Mouse (Mus musculus): ENCODE measurements around the gene Psma1. TPM values are rescaled to one million over a fixed set of nuclear protein-coding genes. Genes with fewer than 3 reads are reported as not detected.

Psma1 gene
- 474 and 486 TPM in 2 replicates for polyA plus RNA-seq (2014; fragmentation: Nextera tagmentation; extraction: Ambion mirVana)

DNA sequence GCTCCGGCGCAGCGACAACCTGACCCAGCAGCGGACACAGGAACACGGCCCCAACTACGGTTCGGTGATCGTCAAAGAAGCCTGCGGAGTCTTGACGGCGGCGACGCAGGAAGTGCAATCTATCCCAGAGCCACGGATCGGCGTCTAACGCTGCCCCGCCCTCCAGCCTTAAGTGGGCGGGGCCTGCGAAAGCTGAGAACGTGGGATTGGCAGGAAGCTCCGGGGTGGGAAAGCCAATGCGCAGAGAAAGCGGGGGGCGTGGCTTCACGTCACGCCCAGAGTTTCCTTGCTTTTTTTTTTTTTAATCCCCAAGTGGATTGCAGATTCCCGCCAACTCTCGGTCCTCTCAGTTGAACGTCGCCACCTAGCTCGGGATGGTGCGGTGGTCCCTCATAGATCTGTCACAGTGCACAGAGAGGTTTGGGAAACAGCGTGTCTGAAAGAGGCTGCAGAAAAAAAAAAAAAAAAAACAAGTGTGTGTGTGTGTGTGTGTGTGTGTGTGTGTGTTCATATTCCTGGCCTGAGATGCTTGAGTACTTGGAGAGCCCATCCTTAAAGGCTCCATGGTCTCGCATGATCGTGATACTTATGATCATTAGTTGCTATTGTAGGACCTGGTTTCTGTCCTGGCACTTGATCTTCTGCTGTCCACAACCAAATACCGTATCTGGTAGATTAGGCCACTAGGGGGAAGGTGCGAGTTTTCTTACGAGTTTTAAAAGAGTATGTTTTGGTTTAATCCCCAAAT, at the start of gene Psma1:
Psma1 (minus strand) TSS at position 114 of the 748 bp plus-strand sequence.
- H3K27ac ChIP-seq (replicated peaks; ENCODE audit: low read depth, low read length): no peak within 1 kb of the TSS
- ATAC-seq (ENCODE audit: insufficient number of reproducible peaks, low FRiP score, low TSS enrichment, low read depth) (peak; percentile 92), DNase-seq (ENCODE audit: low spot score) (peak; percentile 97)
- no peaks in the 10 kb centered on the region for H3K4me1 ChIP-seq (ENCODE audit: control insufficient read depth, insufficient read depth, low read length)
- WGBS: under 1% methylated on average over 39 of the region's 39 CpGs
- H3K27me3 ChIP-seq (ENCODE audit: control insufficient read depth, insufficient read depth, low read length): no peaks in the 10 kb centered on the region
- H3K36me3 ChIP-seq (ENCODE audit: control insufficient read depth, insufficient read depth, low read length): no peaks in the 10 kb centered on the region; the same call in 1 of the 2 replicates
- peak within 1 kb of the TSS; percentile 72 for H3K9ac ChIP-seq (ENCODE audit: low read length)
- no peaks in the 10 kb centered on the region for H3K9me3 ChIP-seq (ENCODE audit: control insufficient read depth, low read length)
- peak within 1 kb of the TSS; percentile 71 for H3K4me3 ChIP-seq (ENCODE audit: low read depth, low read length)
- peak within 1 kb of the TSS; percentile 64 for H3K4me2 ChIP-seq (ENCODE audit: low read depth, severe bottlenecking)

DNA sequence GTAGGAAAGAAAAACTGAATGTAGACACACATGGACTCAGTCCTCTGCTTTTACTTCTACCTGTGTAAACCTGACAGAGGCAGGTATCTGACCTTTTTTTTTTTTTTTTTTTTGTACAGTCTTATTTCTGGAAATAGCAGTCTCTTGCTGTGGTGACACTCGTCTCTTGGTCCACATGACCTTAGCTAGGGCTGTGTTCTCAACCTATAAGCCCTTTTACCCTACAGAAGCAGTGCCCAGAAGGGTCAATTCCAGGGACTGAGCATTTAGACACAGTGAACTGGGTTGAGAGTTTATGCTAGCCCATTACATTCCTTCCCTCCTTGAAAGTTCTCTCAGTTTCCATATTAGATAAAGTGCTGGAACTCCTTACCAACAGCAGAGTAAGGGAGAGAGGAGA, 47.6 kb upstream of the Psma1 start:
- H3K27me3 ChIP-seq (ENCODE audit: control insufficient read depth, insufficient read depth, low read length): no peaks in the 10 kb centered on the region
- H3K4me2 ChIP-seq (ENCODE audit: low read depth, severe bottlenecking): no peak overlapping the region
- ATAC-seq (ENCODE audit: insufficient number of reproducible peaks, low FRiP score, low TSS enrichment, low read depth): no peak
- H3K4me1 ChIP-seq (ENCODE audit: control insufficient read depth, insufficient read depth, low read length): peaks cover 6% of the 10 kb centered on the region; the same call in 1 of the 2 replicates
- H3K4me3 ChIP-seq (ENCODE audit: low read depth, low read length): no peak overlapping the region
- DNase-seq (ENCODE audit: low spot score): no peak
- 67% methylated on average over 1 of the region's 1 CpGs for WGBS
- no peak overlapping the region for H3K27ac ChIP-seq (replicated peaks; ENCODE audit: low read depth, low read length)
- H3K9ac ChIP-seq (ENCODE audit: low read length): no peak overlapping the region
- no peaks in the 10 kb centered on the region for H3K36me3 ChIP-seq (ENCODE audit: control insufficient read depth, insufficient read depth, low read length)
- H3K9me3 ChIP-seq (ENCODE audit: control insufficient read depth, low read length): no peaks in the 10 kb centered on the region

DNA sequence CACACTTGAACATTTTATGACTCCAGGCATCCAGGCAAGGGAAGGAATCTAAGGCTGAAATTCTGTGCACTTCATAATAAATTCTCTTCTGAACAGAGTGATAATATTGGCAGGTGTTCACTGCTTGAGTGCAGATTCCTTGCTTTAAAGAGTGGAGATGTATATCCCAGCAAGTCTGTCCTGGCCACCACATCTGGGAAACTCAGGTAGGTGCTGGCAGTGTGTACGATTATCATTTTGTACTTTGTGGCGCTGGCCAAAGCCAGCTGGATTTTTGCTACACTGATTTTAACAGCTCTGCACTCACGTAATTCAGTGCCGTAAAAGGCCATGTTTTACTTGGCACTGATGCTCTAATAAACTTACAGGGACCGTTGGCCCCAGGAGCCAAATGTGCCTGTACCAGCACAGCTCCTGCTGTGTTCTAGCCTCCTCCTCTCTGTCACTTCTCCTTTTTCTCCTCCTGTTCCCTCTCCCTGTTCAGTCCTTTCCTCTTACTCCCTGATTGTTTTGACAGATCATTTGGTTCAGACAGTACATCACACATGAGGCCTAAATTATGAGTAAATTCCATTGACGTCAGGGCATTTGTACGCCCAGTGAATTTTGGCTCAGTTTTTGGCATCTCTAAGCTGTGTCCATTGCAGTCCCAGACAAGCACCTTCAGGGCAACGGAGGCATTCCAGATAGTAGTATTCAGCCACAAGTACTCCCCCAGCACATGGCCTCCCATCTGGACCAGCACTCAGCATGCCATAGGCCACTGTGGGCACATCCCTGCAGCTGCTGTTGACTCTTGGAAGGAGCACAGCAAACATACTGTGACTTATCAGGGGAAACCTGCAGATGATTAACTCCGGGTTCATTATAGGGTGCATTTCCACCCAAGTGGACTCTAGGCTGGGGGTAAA, 46.9 kb upstream of the Psma1 start:
- H3K4me2 ChIP-seq (ENCODE audit: low read depth, severe bottlenecking): no peak overlapping the region

GRCm38 (mm10) chr7:114321694-114322372, 45.9 kb upstream of the Psma1 start:
- WGBS: 51% methylated on average over 5 of the region's 5 CpGs
- Histone ChIP-seq H3K27me3 (ENCODE audit: control insufficient read depth, insufficient read depth, low read length) (no peaks in the 10 kb centered on the region), H3K27ac (replicated peaks; ENCODE audit: low read depth, low read length) (no peak overlapping the region), H3K4me3 (ENCODE audit: low read depth, low read length) (no peak overlapping the region), H3K36me3 (ENCODE audit: control insufficient read depth, insufficient read depth, low read length) (no peaks in the 10 kb centered on the region), H3K9ac (ENCODE audit: low read length) (no peak overlapping the region), H3K4me1 (ENCODE audit: control insufficient read depth, insufficient read depth, low read length) (peaks cover 6% of the 10 kb centered on the region; the same call in 1 of the 2 replicates), H3K9me3 (ENCODE audit: control insufficient read depth, low read length) (no peaks in the 10 kb centered on the region), H3K4me2 (ENCODE audit: low read depth, severe bottlenecking) (no peak overlapping the region)
- DNase-seq (ENCODE audit: low spot score) (no peak), ATAC-seq (ENCODE audit: insufficient number of reproducible peaks, low FRiP score, low TSS enrichment, low read depth) (no peak)

More for the DNA sequence above, 46.9 kb upstream of the Psma1 start:
- H3K36me3 ChIP-seq (ENCODE audit: control insufficient read depth, insufficient read depth, low read length): no peaks in the 10 kb centered on the region
- peaks cover 6% of the 10 kb centered on the region; the same call in 1 of the 2 replicates for H3K4me1 ChIP-seq (ENCODE audit: control insufficient read depth, insufficient read depth, low read length)
- WGBS: 51% methylated on average over 9 of the region's 9 CpGs
- no peak overlapping the region for H3K27ac ChIP-seq (replicated peaks; ENCODE audit: low read depth, low read length)
- H3K9me3 ChIP-seq (ENCODE audit: control insufficient read depth, low read length): no peaks in the 10 kb centered on the region
- H3K27me3 ChIP-seq (ENCODE audit: control insufficient read depth, insufficient read depth, low read length): no peaks in the 10 kb centered on the region
- DNase-seq (ENCODE audit: low spot score) (peak; percentile 23), ATAC-seq (ENCODE audit: insufficient number of reproducible peaks, low FRiP score, low TSS enrichment, low read depth) (no peak)
- no peak overlapping the region for H3K4me3 ChIP-seq (ENCODE audit: low read depth, low read length)
- no peak overlapping the region for H3K9ac ChIP-seq (ENCODE audit: low read length)

- Histone ChIP-seq H3K27me3 (ENCODE audit: control insufficient read depth, insufficient read depth, low read length) (no peaks in the 10 kb centered on the region), H3K4me1 (ENCODE audit: control insufficient read depth, insufficient read depth, low read length) (peaks cover 1% of the 10 kb centered on the region; the same call in 1 of the 2 replicates), H3K9ac (ENCODE audit: low read length) (no peak overlapping the region), H3K36me3 (ENCODE audit: control insufficient read depth, insufficient read depth, low read length) (no peaks in the 10 kb centered on the region), H3K27ac (replicated peaks; ENCODE audit: low read depth, low read length) (no peak overlapping the region), H3K9me3 (ENCODE audit: control insufficient read depth, low read length) (no peaks in the 10 kb centered on the region), H3K4me3 (ENCODE audit: low read depth, low read length) (no peak overlapping the region), H3K4me2 (ENCODE audit: low read depth, severe bottlenecking) (no peak overlapping the region)
- WGBS: 80% methylated on average over 4 of the region's 4 CpGs
- ATAC-seq (ENCODE audit: insufficient number of reproducible peaks, low FRiP score, low TSS enrichment, low read depth) (no peak), DNase-seq (ENCODE audit: low spot score) (no peak)
Observed at GRCm38 (mm10) chr7:114317896-114318295, 42.0 kb upstream of the Psma1 start.

GRCm38 (mm10) chr7:114317389-114317792, 41.5 kb upstream of the Psma1 start:
- Histone ChIP-seq H3K4me2 (ENCODE audit: low read depth, severe bottlenecking) (no peak overlapping the region), H3K27ac (replicated peaks; ENCODE audit: low read depth, low read length) (no peak overlapping the region), H3K9ac (ENCODE audit: low read length) (no peak overlapping the region), H3K9me3 (ENCODE audit: control insufficient read depth, low read length) (no peaks in the 10 kb centered on the region), H3K36me3 (ENCODE audit: control insufficient read depth, insufficient read depth, low read length) (no peaks in the 10 kb centered on the region), H3K27me3 (ENCODE audit: control insufficient read depth, insufficient read depth, low read length) (no peaks in the 10 kb centered on the region), H3K4me3 (ENCODE audit: low read depth, low read length) (no peak overlapping the region), H3K4me1 (ENCODE audit: control insufficient read depth, insufficient read depth, low read length) (no peaks in the 10 kb centered on the region)
- WGBS: 65% methylated on average over 5 of the region's 5 CpGs
- ATAC-seq (ENCODE audit: insufficient number of reproducible peaks, low FRiP score, low TSS enrichment, low read depth): no peak
- no peak for DNase-seq (ENCODE audit: low spot score)

DNA sequence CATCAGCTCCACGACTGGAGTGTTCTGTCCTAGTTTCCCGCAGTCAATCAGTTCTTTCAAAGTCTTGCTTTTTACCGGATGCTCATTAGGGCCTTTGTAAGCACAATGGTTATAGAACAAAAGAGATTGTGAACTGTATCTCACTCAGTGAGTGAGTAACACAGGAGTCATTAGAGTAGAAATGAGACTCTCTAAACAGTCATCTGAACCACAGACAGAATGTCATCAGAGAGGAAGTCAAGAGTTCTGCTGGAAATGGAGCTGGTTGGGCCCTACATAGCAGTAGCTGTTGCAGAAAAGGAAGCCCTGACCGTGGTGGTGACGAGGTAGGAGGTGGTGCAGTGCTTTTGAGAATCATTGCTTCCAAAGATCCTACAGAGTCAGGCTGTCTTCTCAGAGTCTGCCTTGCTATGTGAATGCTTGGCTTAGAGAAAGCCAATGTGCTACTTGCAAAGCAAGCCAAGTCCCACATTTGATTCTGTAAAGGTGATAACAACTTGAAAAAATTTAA, 40.5 kb upstream of the Psma1 start:
- H3K4me1 ChIP-seq (ENCODE audit: control insufficient read depth, insufficient read depth, low read length): no peaks in the 10 kb centered on the region
- H3K36me3 ChIP-seq (ENCODE audit: control insufficient read depth, insufficient read depth, low read length): no peaks in the 10 kb centered on the region
- no peak overlapping the region for H3K9ac ChIP-seq (ENCODE audit: low read length)
- H3K4me3 ChIP-seq (ENCODE audit: low read depth, low read length): no peak overlapping the region
- WGBS: 88% methylated on average over 5 of the region's 5 CpGs
- ATAC-seq (ENCODE audit: insufficient number of reproducible peaks, low FRiP score, low TSS enrichment, low read depth) (no peak), DNase-seq (ENCODE audit: low spot score) (no peak)
- no peak overlapping the region for H3K27ac ChIP-seq (replicated peaks; ENCODE audit: low read depth, low read length)
- no peak overlapping the region for H3K4me2 ChIP-seq (ENCODE audit: low read depth, severe bottlenecking)
- no peaks in the 10 kb centered on the region for H3K27me3 ChIP-seq (ENCODE audit: control insufficient read depth, insufficient read depth, low read length)
- H3K9me3 ChIP-seq (ENCODE audit: control insufficient read depth, low read length): no peaks in the 10 kb centered on the region

GRCm38 (mm10) chr7:114311209-114311608, 35.3 kb upstream of the Psma1 start:
- ATAC-seq (ENCODE audit: insufficient number of reproducible peaks, low FRiP score, low TSS enrichment, low read depth): no peak
- no peak overlapping the region for H3K27ac ChIP-seq (replicated peaks; ENCODE audit: low read depth, low read length)
- 90% methylated on average over 5 of the region's 5 CpGs for WGBS
- no peaks in the 10 kb centered on the region for H3K36me3 ChIP-seq (ENCODE audit: control insufficient read depth, insufficient read depth, low read length)
- H3K27me3 ChIP-seq (ENCODE audit: control insufficient read depth, insufficient read depth, low read length): no peaks in the 10 kb centered on the region
- H3K9me3 ChIP-seq (ENCODE audit: control insufficient read depth, low read length): no peaks in the 10 kb centered on the region
- H3K4me2 ChIP-seq (ENCODE audit: low read depth, severe bottlenecking): no peak overlapping the region
- H3K9ac ChIP-seq (ENCODE audit: low read length): no peak overlapping the region
- no peak for DNase-seq (ENCODE audit: low spot score)
- H3K4me3 ChIP-seq (ENCODE audit: low read depth, low read length): no peak overlapping the region
- H3K4me1 ChIP-seq (ENCODE audit: control insufficient read depth, insufficient read depth, low read length): no peaks in the 10 kb centered on the region
